Mouse (Mus musculus) testis, adult 2 months (tissue): ENCODE data around the gene Thy1.

Source experiments
- CTCF ChIP-seq: fragments of 200-500 bp; IDR thresholded peaks from 2 replicates; pipeline ENCODE4 v1.5.1; 2012; ENCODE audit warnings: low read depth, mild to moderate bottlenecking, inconsistent platforms, low read length, moderate library complexity; ENCODE audit not compliant: control insufficient read depth, insufficient read depth, insufficient replicate concordance
- POLR2A ChIP-seq: fragments of 200-500 bp; IDR thresholded peaks from 2 replicates; pipeline ENCODE4 v1.6.1; 2012; ENCODE audit warnings: low read depth, mild to moderate bottlenecking, inconsistent platforms, low read length, moderate library complexity; ENCODE audit not compliant: control insufficient read depth

DNA sequence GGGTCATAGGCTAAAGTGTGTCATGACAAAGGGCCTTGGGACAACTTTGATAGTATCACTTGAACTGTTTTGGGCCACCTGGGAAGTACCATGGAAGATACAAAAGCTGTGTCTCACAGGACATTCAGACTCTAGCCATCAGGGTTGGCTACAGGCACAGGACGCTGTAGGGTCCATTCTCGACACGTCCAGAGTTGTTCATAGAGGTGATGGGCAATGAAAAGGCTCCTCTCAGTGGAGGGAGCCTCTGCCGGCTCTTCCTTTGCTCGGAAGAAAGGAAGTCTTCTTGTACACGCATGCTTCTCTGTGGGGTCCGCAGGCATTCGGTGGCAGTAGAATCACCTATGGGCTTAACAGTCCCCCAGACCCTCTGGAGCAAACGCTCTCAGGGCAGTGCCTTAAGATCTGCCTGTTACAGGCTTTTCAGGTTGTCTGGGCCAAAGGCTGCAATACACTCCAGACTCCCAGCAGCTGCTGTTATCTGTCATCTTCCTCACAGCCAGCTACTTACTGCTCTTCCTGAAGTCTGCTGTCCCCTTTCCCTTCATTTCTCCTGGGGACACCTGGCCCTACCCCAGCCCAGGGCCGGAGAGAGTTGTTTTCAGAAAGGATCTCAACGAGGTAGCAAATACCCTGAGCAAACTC lies 34.2 kb downstream of the Thy1 start:
- TF ChIP-seq CTCF: no peak
- TF ChIP-seq POLR2A: no peak
